Comparison of ENCODE assay signal across 10 mouse cellular contexts in genomic region chr2:129008867-129009266, GRCm38 (mm10). TPM values are rescaled to one million over a fixed set of nuclear protein-coding genes. Genes with fewer than 3 reads are reported as not detected.
A peak's percentile ranks its signal among the peaks of the same experiment; 100 is the strongest.
DNase-seq lines count a peak whose midpoint lies in the region; ATAC-seq and TF ChIP-seq lines count a peak whose summit lies in the region.
"Not testable (repeated sequence)": the region's sequence is repeated elsewhere in the genome, so short reads cannot be mapped to it uniquely, and the experiment has no call there.
"Had no signal": no experiment of that assay in that cellular context is flagged by ENCODE, and none has a peak within 500 bp of the region (broad histone marks: within the 10 kb centered on the region; RNA-seq: fewer than 3 reads in every experiment).

No protein-coding gene starts in this region.

- not testable (repeated sequence) for H3K36me3 ChIP-seq in lung, postnatal 0 days (ENCODE audit: insufficient read depth, low read length)

- not testable (repeated sequence) for H3K4me1 ChIP-seq in lung, postnatal 0 days (ENCODE audit: insufficient read depth, low read depth, low read length)

- not testable (repeated sequence) for TF ChIP-seq EP300 in lung, postnatal 0 days (IDR thresholded peaks at IDR 0.05)

- H3K27me3 ChIP-seq in lung, postnatal 0 days (replicated peaks; ENCODE audit: insufficient read depth, low read length), result not testable (repeated sequence)

- not testable (repeated sequence) for H3K4me2 ChIP-seq in lung, postnatal 0 days (replicated peaks; ENCODE audit: low read depth, low read length)

- H3K9me3 ChIP-seq in lung, postnatal 0 days (ENCODE audit: low read length), result not testable (repeated sequence)

- not testable (repeated sequence) for ATAC-seq in lung, postnatal 0 days

- H3K4me3 ChIP-seq in gastrocnemius, adult 2 months; lung, postnatal 0 days (ENCODE audit: low read depth, low read length): not testable (repeated sequence)

- DNase-seq in CD4-positive, CD25-positive, alpha-beta regulatory T cell, adult 2 months (ENCODE audit: low read depth, low spot score), result peak; percentile 52
- DNase-seq in R1 (ENCODE audit: low read depth, low spot score), result peak; percentile 52
- peak; percentile 14 to 26 for DNase-seq in cerebellum, adult 18-20 months
- not testable (repeated sequence) for DNase-seq in gastrocnemius, adult 2 months; lung, postnatal 0 days (ENCODE audit: low spot score)
- DNase-seq in kidney, postnatal 36 days, result peak; percentile 1 to 15
- DNase-seq in retina, postnatal 1 day, result peak; percentile 17

- intact Hi-C loops in gastrocnemius, adult 2 months (cut with DNase I), result loop anchor here (2.0 to 5.0 kb wide), 2 partner anchors 62 to 76 kb away; no protein-coding TSS in a partner anchor

- TF ChIP-seq CTCF in gastrocnemius, adult 2 months (IDR thresholded peaks at IDR 0.05), result peak; percentile 52
- peak; percentile 46 for TF ChIP-seq CTCF in lung, postnatal 0 days (IDR thresholded peaks at IDR 0.05)

- 82% methylated on average over 2 of the region's 2 CpGs for WGBS in lung, postnatal 0 days

- not testable (repeated sequence) for H3K9ac ChIP-seq in lung, postnatal 0 days (replicated peaks; ENCODE audit: low read depth)

- H3K27ac ChIP-seq in gastrocnemius, adult 2 months; lung, postnatal 0 days (ENCODE audit: low read length): not testable (repeated sequence)

RNA-seq across cellular contexts. Expression of gene Vinac1, which starts 39.1 kb away (rescaled TPM):
- not detected for total RNA-seq in gastrocnemius, adult 2 months (2021)
- polyA plus RNA-seq in lung, postnatal 0 days (2015; fragmentation: Nextera tagmentation; extraction: Ambion mirVana), result 0.18 and 0.23 TPM in 2 replicates
- total RNA-seq: heart, postnatal 14 days had no signal
- polyA plus RNA-seq: heart, embryonic 11.5 days; liver, embryonic 16.5 days had no signal

RNA-seq across cellular contexts. Expression of gene Gm10762, which starts 41.3 kb away (rescaled TPM):
- 10 to 100 TPM; 12.6 to 13.9 TPM for total RNA-seq in gastrocnemius, adult 2 months (2021)
- 15.6 and 17.3 TPM in 2 replicates for polyA plus RNA-seq in lung, postnatal 0 days (2015; fragmentation: Nextera tagmentation; extraction: Ambion mirVana)

RNA-seq across cellular contexts. Expression of gene Zc3h6, which starts 41.7 kb away (rescaled TPM):
- total RNA-seq in gastrocnemius, adult 2 months (2021), result 1 to 10 TPM; 5.0 to 9.0 TPM
- 2.0 and 3.5 TPM in 2 replicates for polyA plus RNA-seq in lung, postnatal 0 days (2015; fragmentation: Nextera tagmentation; extraction: Ambion mirVana)

RNA-seq across cellular contexts. Expression of gene Ttl, which starts 56.9 kb away (rescaled TPM):
- total RNA-seq in gastrocnemius, adult 2 months (2021), result 1 to 10 TPM; 5.8 to 10.0 TPM
- polyA plus RNA-seq in lung, postnatal 0 days (2015; fragmentation: Nextera tagmentation; extraction: Ambion mirVana), result 10.0 and 11.6 TPM in 2 replicates
